Mouse (Mus musculus): Measurements from ENCODE around the gene Stt3b.

The Stt3b gene

GRCm38 (mm10) chr9:115213755-115214264 is 96.4 kb downstream of the Stt3b start:
- DNase-seq (ENCODE audit: low read depth): no peak

- no peak for DNase-seq (ENCODE audit: low read depth)
Measured at GRCm38 (mm10) chr9:115210535-115210934, 99.7 kb downstream of the Stt3b start.

GRCm38 (mm10) chr9:115209737-115210136 is 100.5 kb downstream of the Stt3b start:
- DNase-seq (ENCODE audit: low read depth): no peak

GRCm38 (mm10) chr9:115206219-115206618 is 104.0 kb downstream of the Stt3b start:
- DNase-seq (ENCODE audit: low read depth): no peak

- DNase-seq (ENCODE audit: low read depth): no peak
Measured at GRCm38 (mm10) chr9:115205491-115205890, 104.7 kb downstream of the Stt3b start.

- DNase-seq (ENCODE audit: low read depth): peak; percentile 24
Measured at GRCm38 (mm10) chr9:115203136-115203535, 107.1 kb downstream of the Stt3b start.

GRCm38 (mm10) chr9:115201264-115201663 is 109.0 kb downstream of the Stt3b start:
- DNase-seq (ENCODE audit: low read depth): no peak

GRCm38 (mm10) chr9:115200166-115200862 is 109.9 kb downstream of the Stt3b start:
- DNase-seq (ENCODE audit: low read depth): no peak

- DNase-seq (ENCODE audit: low read depth): no peak
Measured at GRCm38 (mm10) chr9:115197082-115197481, 113.1 kb downstream of the Stt3b start.

- DNase-seq (ENCODE audit: low read depth): no peak
Measured at GRCm38 (mm10) chr9:115192890-115193289, 117.3 kb downstream of the Stt3b start.

All from c-Kit-positive CD71-negative TER-119-negative erythroid progenitor cells, embryonic 14.5 days (primary cell).